Mouse (Mus musculus): ENCODE measurements around the gene Mark1.

The Mark1 gene

DNA sequence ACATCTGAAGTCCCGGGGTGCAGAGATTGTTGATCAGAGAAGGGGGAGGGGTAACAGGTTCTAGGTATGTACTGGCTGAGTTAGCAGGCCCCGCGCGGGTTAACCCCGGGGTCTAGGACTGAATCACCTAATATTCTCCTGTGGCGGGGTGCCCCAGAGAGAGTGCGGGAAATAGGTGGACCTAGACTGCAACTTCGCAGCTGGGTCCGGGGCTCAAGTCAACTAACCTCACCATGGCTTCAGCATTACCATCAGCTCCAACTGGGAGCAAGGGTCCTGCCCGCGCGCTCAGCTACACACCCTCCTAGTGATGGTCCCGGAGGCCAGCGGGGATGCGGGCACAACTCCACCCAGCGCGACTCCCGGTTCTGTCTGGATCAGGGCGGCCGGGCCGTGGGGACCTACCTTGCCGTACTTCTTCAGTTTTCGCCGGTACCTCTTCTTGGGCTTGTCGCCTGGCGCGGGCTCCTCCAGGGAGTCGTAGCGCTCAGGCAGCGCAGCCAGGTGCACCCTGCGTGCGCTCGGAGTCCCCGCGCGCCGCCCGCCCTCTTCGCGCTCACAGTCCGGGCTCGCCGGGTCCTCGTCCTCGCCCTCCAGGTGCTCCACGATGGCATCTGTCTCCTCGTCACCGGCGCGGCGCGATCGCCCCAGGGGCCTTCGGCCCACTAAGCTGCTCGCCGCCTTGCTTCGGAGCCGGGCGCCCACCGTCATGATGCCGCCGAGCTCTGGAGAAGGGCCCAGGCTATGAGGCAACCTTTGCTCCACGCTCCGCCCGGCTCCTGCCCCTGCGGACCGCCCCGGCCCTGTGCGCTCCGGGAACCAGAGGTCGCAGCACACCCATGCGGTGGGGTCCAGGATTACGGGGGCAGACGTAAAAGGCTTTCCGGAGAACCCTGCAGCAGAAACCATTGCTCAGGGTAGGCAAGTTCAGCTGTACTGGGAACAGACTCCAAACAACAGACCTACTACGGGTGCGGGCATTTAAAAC, 116.8 kb downstream of the Mark1 start, which contains the start of gene C130074G19Rik:
C130074G19Rik (minus strand) TSS at position 938 of the 988 bp plus-strand sequence.
- DNase-seq, result peak; percentile 89 to 93

DNA sequence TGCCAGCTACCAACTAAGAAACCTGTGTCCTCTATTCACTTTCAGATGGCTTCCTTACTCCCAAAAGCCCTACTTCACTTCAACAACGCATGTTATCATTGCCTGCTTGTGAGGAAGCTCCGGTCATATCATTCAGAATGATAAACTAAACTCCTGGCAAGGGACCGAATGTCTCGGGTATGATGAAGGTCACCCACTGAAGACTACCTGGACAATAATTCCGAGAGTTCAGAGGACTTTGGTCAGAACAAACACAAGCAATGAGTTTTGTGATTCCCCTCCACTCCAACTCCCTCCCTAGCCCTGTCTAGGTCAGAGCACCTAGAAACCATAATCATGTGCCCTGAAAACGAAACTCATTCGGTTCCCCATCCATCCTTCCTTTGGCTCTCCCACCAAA, 117.5 kb downstream of the Mark1 start:
- peak in 1 of 2 experiments; percentile 63 for DNase-seq

DNA sequence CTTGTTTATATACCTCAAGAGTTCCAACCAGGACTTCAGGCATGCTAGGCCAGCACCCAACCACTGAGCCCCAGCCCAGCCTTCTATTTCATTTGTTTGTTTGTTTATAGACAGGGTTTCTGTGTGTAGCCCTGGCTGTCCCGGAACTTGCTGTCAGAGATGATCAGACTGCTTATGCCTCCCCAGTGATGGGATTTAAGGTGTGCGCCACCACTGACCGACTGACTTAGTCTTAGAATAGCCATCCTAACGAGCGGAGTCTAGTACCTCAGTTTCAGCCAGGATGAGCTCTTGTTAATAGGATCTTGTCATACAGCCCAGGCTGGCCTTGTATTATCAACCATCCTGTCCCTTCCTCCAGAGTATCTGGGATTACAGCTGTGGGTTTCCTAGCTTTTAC, 118.2 kb downstream of the Mark1 start:
- no peak for DNase-seq

DNA sequence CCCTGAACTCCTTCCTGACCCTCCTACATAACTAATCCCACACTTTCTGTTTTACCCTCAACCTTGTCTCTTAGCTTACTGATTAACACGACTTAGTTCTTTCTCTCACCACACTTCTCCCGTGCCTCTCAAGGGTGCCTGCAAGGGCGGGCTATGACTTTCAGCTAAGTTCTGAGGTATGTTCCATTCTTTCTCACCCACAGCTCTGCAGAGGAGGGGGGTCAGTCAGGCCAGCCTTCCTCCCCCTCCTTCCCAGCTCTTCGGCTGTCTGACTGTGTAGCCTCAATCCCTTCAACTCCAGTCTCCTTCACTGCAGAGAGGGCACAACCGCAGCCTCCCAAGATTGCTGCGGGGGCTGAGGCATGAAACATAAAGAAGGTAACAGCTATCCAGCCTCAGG, 120.5 kb downstream of the Mark1 start:
- DNase-seq, result peak; percentile 78 to 90

DNA sequence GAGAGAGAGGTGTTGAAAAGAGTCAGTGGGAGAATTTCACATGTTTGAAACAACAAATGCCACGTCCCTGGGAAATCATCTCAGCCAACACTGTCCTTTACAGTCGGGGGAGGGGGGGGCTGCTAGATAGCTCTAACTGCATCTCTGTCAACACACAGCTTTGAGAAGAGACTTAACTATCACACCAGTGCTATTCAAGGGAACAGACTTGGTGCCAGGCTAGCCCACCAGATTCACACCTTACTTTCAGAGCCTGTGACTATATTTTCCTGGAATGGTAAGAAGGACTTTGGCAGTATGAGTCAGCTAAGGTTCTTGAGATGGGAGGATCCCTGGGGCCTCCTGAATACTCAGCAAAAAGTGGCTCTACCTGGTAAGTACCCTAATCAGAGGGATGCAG, 122.1 kb downstream of the Mark1 start:
- DNase-seq, result no peak

DNA sequence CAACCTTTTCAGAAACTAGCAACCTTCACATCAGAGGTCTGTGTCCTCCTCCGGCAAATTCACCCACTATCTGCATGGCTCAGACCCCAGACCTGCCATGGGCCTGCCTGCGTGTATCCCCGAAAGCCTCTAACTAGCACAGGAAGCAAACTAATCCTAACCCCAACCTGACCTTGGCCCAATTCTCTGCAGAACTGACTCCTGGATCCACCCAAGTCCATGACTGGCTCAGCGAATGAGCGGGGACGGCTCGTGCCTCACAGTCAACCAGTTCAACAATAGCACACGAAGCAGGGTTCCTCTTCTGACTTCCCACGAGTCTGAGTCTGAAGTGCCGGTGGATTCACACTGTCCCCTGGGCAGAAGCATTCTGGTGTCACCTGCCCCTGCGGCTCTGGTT, 125.5 kb downstream of the Mark1 start:
- DNase-seq, result no peak

DNA sequence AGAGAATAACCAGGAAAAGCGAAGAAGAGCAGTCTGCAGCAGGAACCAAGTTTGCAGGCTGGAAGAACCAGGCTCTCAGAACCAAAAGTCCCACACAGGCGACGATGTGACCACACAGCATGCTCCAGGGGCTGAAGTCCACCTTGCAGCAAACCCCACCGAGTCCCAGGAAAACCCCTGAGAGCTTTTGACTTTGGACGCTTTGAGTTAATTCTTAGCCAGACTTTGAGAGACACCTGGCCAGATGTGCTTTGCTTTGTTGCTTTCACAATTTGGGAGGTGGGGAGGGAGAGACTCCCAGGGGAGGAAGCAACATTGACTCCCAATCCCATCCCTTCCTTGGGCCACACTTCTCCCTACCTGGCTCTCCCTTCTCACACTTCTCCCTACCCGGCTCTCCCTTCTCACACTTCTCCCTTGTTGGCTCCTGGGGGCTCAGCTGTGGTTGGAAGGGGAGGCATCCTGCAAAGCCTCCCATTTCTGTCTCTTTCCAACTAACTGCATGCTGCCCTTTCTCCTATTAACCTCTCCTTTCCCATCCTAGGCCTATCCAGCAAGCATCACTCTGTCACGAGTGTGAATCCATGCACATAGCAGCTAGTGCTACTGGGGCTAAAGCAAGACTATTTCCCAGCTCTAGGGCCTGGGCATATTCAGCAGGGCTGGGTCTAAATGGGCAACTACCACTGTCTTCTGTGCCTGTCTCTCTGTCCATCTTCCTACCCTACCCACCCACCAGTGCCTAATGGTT, 127.1 kb downstream of the Mark1 start:
- DNase-seq, result peak; percentile 83 to 84

DNA sequence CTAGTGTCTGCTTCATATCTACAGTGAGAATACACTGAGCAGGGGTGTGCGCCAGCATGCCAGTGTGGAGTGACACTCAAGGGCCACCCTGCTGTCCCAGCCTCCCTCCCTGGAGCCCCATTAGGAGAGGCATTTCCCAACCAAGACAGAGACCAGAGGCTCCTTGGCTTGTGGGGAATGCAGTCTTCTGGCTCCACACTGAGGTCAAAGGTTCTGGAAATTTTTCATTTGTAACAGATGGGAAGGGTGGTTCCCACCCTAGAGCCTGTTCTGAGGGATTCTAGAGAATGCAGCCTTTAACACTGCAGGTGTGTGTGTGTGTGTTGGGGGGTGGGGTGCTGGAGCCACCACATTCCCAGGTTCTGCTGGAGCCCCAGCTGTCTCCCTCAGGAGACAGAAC, 127.9 kb downstream of the Mark1 start:
- DNase-seq, result peak; percentile 61 to 74

DNA sequence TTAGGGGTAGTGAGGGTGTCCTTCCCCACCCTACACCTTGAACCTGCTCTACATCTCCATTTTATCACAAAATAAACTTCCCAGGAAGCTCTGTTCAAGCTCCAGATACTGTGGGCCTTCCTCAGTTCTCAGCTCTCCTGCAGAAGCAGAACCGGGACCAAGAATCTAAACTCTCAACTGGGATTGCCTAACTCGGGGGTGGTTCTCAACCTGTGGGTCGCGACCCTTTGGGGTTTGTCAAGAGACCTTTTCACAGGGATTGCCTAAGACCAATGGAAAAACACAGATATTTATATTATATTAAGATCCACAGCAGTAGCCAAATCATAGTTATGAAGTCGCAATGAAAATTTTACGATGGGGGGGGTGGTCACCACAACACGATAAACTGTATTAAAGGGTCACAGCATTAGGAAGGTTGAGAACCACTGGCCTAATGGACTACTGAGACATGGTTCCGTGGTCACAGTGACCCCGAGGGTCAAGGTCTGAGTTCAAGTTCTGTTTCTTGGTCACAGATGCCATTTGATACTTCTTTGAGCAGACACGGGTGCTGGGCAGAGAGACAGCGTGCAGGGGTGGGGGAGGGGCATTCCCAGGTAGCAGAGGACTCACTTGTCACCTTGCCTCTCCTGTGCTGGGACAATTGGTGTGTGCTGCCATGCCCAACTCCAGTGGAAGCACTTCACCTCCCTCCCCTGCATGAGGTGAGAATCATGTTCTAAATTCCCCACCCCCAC, 128.6 kb downstream of the Mark1 start:
- no peak for DNase-seq

DNA sequence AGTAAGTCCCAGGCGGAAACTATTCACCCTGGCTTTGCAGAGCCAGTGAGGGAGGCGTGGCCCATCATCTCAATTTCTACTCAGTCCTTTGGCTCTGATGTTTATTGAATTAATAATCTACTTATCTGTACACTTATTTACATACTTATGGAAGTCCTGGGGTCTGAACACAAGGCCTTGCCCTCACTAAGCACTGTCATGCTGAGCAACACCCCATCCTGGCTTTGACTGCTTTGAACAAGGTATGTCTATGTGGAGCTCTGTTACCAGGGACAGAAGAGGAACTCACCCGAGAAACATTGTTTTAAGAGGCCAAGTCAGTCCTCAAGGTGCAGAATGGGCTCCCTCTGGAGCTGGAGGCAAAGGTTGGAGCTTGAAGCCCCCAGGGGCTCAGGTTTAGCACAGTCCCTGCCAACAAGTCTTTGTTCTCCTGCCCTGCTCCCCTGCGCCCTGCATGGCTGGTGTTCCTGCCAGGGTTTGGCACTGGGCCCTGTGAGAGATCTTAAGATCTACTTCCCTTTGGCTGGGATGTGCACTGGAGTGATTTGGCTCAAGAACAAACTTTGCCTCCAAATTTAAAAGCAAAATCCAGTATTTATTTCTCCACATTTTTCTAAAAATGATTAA, 129.3 kb downstream of the Mark1 start:
- DNase-seq, result peak; percentile 87 to 90

DNA sequence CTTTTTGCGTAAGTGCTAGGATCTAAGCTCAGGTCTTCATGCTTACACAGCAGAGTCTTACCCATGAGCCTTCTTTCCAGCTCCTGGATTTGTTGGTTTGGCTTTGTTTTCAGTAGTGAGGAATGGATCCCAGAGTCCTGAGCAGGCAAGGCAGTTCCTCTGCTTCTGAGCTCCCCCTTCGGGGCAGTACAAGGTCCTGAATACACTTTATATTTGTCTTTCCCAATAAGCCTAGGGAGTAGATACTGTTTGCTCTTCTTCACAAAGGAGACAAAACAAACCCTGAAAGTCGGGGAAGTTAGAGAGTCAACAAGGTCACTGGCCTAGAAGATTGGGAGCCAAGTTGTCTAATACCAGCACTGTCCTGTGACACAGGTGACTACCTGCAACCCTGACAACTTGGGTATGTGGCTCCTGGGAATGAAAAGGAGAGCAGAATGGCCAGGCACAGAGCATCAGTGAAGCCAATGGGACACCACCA, 131.7 kb downstream of the Mark1 start:
- no peak for DNase-seq

DNA sequence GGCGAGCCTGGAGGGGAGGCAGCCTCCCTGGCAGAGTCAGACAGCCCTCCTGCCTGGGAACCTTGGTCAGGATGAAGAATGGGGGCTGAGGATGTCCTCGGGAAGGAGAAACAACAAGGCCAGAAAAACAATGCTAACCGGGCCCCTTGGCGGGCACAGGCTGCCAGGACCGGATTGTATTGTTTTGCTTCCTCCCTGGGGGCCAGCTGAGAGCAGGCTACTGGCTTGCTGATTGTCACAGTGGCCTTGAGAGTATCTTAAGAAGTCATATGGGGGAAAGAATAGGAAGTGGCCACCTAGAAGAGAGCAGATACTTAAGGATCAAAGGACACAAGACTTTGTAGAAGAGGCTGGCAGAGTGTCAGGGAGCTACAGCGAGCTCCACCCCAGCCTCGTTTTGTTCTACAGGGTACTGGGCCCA, 135.0 kb downstream of the Mark1 start:
- no peak for DNase-seq

DNA sequence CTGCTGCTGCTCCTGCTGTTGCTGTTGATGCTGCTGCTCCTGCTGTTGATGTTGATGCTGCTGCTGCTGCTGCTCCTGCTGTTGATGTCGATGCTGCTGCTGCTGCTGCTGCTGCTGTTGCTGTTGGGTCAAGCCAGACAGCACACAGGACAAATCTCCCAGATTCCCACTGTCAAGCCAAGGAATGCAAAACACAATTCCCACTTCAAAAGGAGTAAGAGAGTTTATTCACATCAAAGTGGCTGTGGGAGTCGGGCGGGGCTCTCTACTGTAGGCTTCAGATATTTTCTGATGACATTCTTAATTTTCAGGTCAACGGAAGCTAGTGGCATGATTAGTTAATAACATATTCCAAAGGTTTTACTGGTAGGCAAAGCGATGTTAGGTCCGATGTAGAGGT, 136.7 kb downstream of the Mark1 start:
- no peak for DNase-seq

DNA sequence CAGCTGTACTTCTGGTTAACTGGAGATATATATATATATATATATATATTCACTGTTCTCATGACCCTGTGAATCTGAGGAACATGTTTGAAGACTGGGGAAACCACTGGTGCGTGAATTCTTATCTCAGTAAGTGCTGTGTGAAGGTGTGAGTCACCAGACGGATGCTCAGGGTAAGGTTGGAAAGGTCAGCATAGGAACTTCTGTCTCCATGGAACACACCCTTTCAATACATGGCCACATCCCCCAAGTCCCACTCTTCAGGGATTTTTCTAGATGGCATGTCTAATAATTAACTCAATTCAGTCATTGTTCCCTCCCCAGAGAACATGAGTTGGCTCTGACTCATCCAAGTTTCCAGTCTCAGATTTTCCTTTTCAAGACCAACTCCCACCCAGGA, 137.8 kb downstream of the Mark1 start:
- DNase-seq, result no peak

DNA sequence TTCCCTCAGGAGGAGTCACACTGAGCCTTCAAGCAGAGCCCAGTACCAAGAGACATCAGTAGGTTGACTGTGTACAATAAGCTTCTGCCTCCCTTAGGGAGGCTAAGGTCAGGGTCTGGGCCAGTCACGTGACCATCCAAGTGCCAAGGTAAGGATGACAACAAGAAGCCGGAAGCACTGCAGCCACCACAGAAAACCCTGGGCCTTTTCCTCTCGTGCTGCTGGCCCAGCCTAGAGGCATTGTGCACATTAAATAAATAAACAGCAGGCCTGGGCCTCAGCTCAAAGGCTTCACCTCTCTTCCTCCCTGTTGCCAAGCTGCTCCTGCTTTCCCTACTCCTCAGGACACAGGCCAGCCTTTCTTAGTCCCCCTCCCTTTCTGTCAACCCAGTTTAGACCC, 139.1 kb downstream of the Mark1 start:
- DNase-seq, result no peak

DNA sequence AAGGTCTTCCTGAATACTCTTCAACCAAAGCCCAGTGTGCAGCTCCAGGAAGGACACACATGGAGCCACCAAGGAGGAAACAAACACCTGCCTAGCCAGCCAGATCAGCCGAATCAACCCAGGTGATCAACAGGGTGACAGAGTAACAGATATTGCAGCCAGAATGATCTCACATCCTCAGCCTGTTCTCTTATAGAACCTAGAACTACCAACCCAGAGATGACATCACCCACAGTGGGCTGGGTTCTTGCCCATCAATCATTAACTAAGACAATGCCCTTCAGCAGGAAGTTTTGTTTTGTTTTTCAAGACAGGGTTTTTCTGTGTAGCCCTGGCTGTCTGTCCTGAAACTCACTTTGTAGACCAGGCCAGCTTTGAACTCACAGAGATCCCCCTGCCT, 141.1 kb downstream of the Mark1 start:
- peak in 1 of 2 experiments; percentile 65 for DNase-seq

DNA sequence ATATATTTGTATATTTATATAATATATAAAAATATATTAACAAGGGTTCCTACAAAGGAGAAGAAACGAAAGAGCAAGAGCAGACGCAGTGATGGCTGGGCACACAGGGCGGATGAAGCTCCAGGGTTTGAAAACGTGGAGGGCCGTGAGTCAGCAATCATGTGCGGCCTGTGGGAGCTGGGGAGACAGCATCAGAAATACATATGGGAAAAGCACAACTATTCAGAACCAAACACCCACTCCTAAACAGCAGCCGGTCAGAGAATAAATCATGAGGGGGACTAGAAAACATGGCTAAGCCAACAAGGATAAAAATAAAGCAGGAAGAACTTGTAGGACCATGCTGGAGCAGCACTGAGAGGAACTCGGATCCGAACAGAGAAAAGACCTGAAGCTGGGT, 142.2 kb downstream of the Mark1 start:
- no peak for DNase-seq

DNA sequence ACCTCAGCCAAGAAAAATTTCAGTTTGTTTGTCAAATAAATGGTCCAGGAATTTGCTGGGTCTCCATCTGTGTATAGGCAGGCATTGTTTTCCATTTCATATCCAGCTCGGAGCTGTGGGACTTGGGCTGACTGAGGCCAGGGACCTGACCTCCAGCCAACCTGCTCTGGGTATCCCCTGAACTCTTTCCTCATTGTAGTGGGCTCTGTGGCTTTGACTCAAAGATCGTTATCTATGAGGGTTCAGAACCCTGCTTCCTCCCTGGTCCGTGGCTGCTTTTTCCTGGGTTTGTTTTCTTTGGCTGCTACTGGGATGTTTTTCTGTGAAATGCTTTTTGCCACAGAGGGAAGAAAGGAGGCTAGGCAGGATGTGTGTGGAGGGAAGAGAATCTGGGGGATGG, 145.4 kb downstream of the Mark1 start:
- no peak for DNase-seq

DNA sequence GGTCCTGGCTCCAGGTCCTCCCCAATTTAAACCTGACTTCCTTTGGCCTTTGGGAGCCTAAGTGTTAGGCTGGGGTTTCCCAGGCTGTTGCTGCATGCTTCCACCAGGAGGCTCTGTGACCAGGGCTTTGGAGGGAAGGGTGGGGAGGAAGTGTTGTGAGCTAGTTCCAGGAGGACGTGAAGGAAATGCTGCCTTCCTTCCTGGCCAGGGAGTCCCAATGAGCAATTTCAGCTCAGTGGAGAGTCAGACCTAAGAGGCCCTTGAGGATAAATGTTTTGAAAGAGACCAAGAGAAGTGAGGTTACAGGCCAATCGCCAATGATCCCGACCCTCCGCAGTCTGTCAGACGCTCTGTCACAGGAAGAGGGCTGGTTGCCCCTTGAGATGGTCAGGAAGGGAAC, 146.0 kb downstream of the Mark1 start:
- DNase-seq, result peak; percentile 78 to 80

DNA sequence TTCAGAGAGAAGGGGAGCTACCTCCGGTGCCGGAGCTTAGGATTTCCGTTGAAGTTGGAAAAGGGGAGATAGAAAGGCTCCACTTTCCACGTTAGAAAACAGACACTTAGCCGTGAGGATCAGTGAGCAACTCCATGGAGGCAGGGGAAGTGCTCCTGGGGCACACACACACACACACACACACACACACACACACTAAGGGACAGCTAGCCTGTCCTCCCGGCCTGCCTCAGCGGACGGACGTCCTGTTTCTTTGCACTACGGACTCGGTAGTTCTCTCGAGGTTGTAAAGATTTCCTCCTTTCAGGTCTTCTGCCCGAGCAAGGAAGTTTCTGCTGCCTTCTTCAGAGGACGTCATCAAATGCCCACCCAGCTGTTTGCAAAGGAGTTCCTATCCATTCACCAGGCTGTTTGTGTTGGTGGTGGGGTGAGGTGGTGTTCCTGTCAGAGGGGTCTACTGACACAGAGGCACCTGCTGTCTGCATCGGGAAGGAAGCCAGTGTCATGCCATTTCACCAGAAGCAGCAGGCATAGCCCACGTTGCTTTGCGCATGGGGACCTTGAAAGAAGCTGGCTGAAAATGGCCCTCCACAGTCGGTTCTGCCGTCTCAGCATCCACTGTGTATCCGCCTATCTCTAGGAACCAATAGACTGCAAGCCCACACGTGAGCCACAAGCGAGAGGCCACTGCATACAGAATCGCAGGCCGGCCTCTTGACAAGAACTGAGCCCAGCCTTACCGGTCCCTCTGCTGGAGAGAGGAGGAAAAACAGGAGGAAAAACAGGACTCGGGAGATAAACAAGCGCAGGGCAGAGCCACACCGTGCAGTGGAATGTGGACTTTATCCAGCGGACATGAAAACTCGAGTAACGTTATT, 147.4 kb downstream of the Mark1 start:
- peak; percentile 96 to 98 for DNase-seq

DNA sequence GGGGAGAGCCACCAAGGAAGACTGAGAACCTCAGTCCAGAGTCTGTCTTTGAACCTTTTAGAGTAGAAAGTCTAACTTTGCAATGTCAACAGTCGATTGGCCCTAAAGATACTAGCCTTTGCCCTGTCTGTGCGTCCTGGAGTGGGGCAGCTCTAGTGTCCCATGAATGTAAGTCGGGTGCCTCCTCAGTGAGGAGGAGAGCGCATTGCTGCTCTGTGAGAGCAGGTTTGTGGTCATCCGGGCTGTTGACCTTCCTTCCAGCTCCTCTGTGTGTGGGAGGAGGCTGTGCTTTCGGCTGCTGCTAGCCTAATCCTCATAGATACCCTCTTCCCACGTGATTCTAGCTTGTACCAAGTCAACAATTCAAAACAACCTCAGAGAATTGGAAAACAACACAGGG, 148.2 kb downstream of the Mark1 start:
- DNase-seq, result peak; percentile 67 to 75

Measured in kidney, adult 8-10 months (tissue).